Mouse (Mus musculus): ENCODE measurements around the gene Tanc1.

DNA sequence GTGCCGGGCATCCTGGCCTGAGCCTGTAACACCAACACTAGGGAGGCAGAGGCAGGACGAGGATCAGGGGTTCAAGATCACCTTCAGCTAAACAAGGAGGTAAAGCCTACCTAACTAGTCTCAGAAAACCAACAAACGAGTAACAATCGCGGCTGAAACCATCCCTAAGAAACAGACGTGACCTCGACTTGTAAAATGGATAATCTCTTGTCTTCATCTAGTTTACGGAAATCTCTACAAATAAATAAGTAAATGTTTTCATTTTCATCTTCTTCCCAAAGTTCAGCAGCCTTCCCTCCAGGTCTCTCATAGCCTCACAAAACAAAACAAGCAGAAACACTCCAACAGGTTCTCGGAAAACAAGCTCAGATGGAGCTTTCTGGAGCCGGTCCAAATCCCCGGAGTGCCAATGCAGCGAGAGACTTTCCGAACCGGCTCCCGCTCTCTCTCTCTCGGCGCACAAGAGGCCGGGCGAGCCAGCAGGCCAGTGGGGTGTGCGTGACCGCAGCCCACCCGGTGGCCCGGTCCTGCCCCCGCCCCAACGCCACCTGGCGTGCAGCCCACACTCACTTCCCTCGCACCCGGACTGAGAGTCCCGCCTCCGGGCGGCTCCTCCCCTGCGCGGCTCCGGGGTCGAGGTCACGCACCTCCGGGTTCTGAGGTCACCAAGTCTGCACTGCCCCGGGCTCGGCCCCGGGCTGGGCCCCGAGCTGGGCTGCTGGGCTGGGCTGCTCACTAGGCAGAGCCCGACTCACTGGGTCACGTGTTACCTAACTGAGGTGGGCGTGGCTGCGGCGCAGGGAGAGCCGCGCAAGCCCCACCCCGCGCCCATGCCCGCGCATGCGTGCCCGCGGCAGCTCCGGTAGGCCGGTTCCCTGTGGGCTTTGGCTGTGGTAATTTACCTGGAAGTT lies 270.2 kb downstream of the Tanc1 start, which contains the start of gene Wdsub1:
- no peak for TF ChIP-seq CTCF (IDR thresholded peaks at IDR 0.05; ENCODE audit: borderline replicate concordance, extremely low read depth, insufficient read depth, insufficient read length)
- TF ChIP-seq POLR2A (IDR thresholded peaks at IDR 0.05; ENCODE audit: borderline replicate concordance, extremely low read depth, insufficient read depth, insufficient read length, poor library complexity, severe bottlenecking) = no peak

All from brain, embryonic 14.5 days (tissue).